Mouse (Mus musculus) neural tube, embryonic 14.5 days (tissue): ENCODE data around the gene Rasal2. TPM values are rescaled to one million over a fixed set of nuclear protein-coding genes. Genes with fewer than 3 reads are reported as not detected.

ENCODE experiments used
- ATAC-seq: fragments of 200-750 bp; cut with Nextera tagmentation; 2 replicates; pipeline ENCODE4 v1.8.0; 2017; ENCODE audit warnings: low read depth, mild to moderate bottlenecking, moderate TSS enrichment, moderate library complexity
- H3K27ac ChIP-seq: fragments of 300-500 bp; sonication (generic); 2 replicates; pipeline ENCODE4 v1.5.1; 2014; ENCODE audit warnings: low read depth, mild to moderate bottlenecking, control low read depth, low read length, moderate library complexity, mixed read lengths
- H3K27me3 ChIP-seq: fragments of 300-500 bp; sonication (generic); 2 replicates; pipeline ENCODE4 v1.6.1; 2014; ENCODE audit warnings: low read length; ENCODE audit not compliant: control insufficient read depth, insufficient read depth
- H3K36me3 ChIP-seq: fragments of 300-500 bp; sonication (generic); 2 replicates; pipeline ENCODE4 v1.6.1; 2014; ENCODE audit warnings: low read length, mixed read lengths; ENCODE audit not compliant: control insufficient read depth, insufficient read depth
- H3K4me1 ChIP-seq: fragments of 300-500 bp; sonication (generic); 2 replicates; pipeline ENCODE4 v1.6.1; 2014; ENCODE audit warnings: low read length; ENCODE audit not compliant: control insufficient read depth, insufficient read depth
- H3K4me2 ChIP-seq: fragments of 300-500 bp; sonication (generic); 2 replicates; pipeline ENCODE4 v1.6.1; 2014; ENCODE audit warnings: mild to moderate bottlenecking, low read depth, low read length, control low read depth
- H3K4me3 ChIP-seq: fragments of 300-500 bp; sonication (generic); 2 replicates; pipeline ENCODE4 v1.5.1; 2014; ENCODE audit warnings: low read depth, low read length, control low read depth, mixed read lengths
- H3K9ac ChIP-seq: fragments of 300-500 bp; sonication (generic); replicated peaks from 2 replicates; pipeline ENCODE4 v1.6.1; 2014; ENCODE audit warnings: low read depth, mild to moderate bottlenecking, control low read depth, low read length, mixed read lengths
- H3K9me3 ChIP-seq: fragments of 300-500 bp; sonication (generic); 2 replicates; pipeline ENCODE4 v1.6.1; 2016; ENCODE audit warnings: low read length; ENCODE audit not compliant: control insufficient read depth
- WGBS: fragments of 180-500 bp; shearing (Covaris S2); extraction: QIAGEN DNeasy Blood & Tissue Kit; methylation state at CpG from one replicate; pipeline ENCODE4 v1.1.7; 2014; 5-methylcytosine and 5-hydroxymethylcytosine counted together
- polyA plus RNA-seq: library from polyadenylated mRNA; unstranded; fragments of >200 nt; fragmentation: Nextera tagmentation; extraction: Ambion mirVana; gene quantifications from 2 replicates; pipeline ENCODE4 v1.2.1, GENCODE M21; 2014

Rasal2 gene
- polyA plus RNA-seq, 1 experiment from 2014 or later, result 46.4 TPM

- H3K27me3 ChIP-seq, result no peaks in the 10 kb centered on the region
- no peak overlapping the region for H3K9ac ChIP-seq
- H3K27ac ChIP-seq, result no peak overlapping the region
- 54% methylated on average over 2 of the region's 2 CpGs for WGBS
- no peaks in the 10 kb centered on the region for H3K9me3 ChIP-seq
- H3K4me2 ChIP-seq, result no peak overlapping the region
- no peak for ATAC-seq
- peaks cover 8% of the 10 kb centered on the region; the same call in 1 of the 2 replicates for H3K4me1 ChIP-seq
- no peak overlapping the region for H3K4me3 ChIP-seq
- H3K36me3 ChIP-seq, result no peaks in the 10 kb centered on the region
Measured at GRCm38 (mm10) chr1:157230386-157230785, 182.0 kb downstream of the Rasal2 start.

DNA sequence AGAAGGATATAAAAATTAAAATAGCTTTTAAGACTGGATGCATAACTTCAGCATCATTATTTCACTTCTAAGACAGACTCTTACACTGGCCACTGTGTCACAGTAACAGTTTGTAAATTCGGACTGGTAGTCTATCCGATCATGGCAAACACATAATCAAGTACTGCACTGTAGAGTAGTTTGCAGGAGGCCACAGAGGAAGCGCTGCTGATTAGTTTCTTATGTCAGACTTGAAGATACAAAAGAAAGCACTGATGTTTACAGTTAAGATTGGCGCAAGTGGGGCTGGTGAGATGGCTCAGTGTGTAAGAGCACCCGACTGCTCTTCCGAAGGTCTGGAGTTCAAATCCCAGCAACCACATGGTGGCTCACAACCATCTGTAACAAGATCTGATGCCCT lies 187.4 kb downstream of the Rasal2 start:
- H3K4me3 ChIP-seq, result no peak overlapping the region
- 96% methylated on average over 6 of the region's 6 CpGs for WGBS
- H3K27me3 ChIP-seq, result no peaks in the 10 kb centered on the region
- H3K36me3 ChIP-seq, result no peaks in the 10 kb centered on the region
- H3K4me1 ChIP-seq, result no peaks in the 10 kb centered on the region
- no peaks in the 10 kb centered on the region for H3K9me3 ChIP-seq
- no peak overlapping the region for H3K9ac ChIP-seq
- ATAC-seq, result no peak
- no peak overlapping the region for H3K4me2 ChIP-seq
- H3K27ac ChIP-seq, result no peak overlapping the region

GRCm38 (mm10) chr1:157220910-157221309 lies 191.5 kb downstream of the Rasal2 start:
- H3K36me3 ChIP-seq, result no peaks in the 10 kb centered on the region
- 92% methylated on average over 3 of the region's 3 CpGs for WGBS
- no peaks in the 10 kb centered on the region for H3K4me1 ChIP-seq
- no peaks in the 10 kb centered on the region for H3K27me3 ChIP-seq
- H3K27ac ChIP-seq, result no peak overlapping the region
- no peak overlapping the region for H3K4me2 ChIP-seq
- ATAC-seq, result no peak
- no peaks in the 10 kb centered on the region for H3K9me3 ChIP-seq
- no peak overlapping the region for H3K4me3 ChIP-seq
- no peak overlapping the region for H3K9ac ChIP-seq

GRCm38 (mm10) chr1:157220466-157220865 lies 191.9 kb downstream of the Rasal2 start:
- no peak overlapping the region for H3K27ac ChIP-seq
- H3K4me2 ChIP-seq, result no peak overlapping the region
- 92% methylated on average over 1 of the region's 1 CpGs for WGBS
- no peaks in the 10 kb centered on the region for H3K36me3 ChIP-seq
- H3K4me3 ChIP-seq, result no peak overlapping the region
- no peaks in the 10 kb centered on the region for H3K9me3 ChIP-seq
- H3K27me3 ChIP-seq, result no peaks in the 10 kb centered on the region
- H3K4me1 ChIP-seq, result no peaks in the 10 kb centered on the region
- no peak overlapping the region for H3K9ac ChIP-seq
- ATAC-seq, result no peak

DNA sequence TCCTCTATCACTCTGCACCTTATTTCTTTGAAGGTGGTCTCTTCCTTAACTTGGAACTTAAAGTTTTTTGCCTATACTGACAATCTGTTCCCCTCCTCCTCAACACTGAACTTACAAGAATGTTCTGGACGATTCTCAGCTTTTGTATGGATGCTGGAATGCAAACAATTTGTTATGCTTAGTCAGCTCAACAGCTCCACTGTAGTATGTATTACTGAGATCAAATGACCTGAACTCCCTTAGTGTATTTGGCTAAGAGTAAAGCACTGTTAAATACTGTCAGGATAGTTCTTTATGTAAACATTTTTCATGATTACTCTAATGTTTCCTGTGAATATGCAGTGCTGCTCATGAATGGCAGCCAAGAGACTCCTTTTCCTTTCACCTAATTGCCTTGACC lies 203.6 kb downstream of the Rasal2 start:
- 23% methylated on average over 1 of the region's 1 CpGs for WGBS
- no peak for ATAC-seq

DNA sequence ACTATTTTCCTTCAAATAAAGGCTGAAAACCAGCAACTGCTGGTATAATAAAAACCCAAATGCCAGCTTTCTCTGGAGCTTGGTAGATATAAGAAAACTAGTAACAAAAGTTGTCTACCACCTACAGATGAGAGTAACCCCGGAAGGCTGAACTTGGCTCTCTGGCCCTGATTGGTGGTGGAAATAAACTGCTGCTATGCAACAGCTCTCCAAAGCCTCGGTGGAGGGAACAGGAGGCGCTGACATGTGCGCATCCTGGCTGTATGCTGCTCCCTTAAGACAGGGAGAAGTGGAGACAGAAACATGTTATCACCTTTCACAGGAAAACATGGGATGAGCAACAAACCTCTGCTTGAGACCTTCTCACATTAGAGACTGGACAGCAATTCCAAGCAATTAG lies 206.7 kb downstream of the Rasal2 start:
- no peak overlapping the region for H3K4me3 ChIP-seq
- H3K9ac ChIP-seq, result no peak overlapping the region
- H3K9me3 ChIP-seq, result no peaks in the 10 kb centered on the region
- no peaks in the 10 kb centered on the region for H3K4me1 ChIP-seq
- no peaks in the 10 kb centered on the region for H3K36me3 ChIP-seq
- no peak overlapping the region for H3K4me2 ChIP-seq
- 72% methylated on average over 4 of the region's 4 CpGs for WGBS
- ATAC-seq, result no peak
- no peak overlapping the region for H3K27ac ChIP-seq
- H3K27me3 ChIP-seq, result no peaks in the 10 kb centered on the region

More for the DNA sequence above, 203.6 kb downstream of the Rasal2 start:
- H3K27ac ChIP-seq, result no peak overlapping the region
- H3K9me3 ChIP-seq, result no peaks in the 10 kb centered on the region
- H3K4me1 ChIP-seq, result no peaks in the 10 kb centered on the region
- no peaks in the 10 kb centered on the region for H3K27me3 ChIP-seq
- no peak overlapping the region for H3K4me3 ChIP-seq
- H3K4me2 ChIP-seq, result no peak overlapping the region
- H3K36me3 ChIP-seq, result no peaks in the 10 kb centered on the region
- H3K9ac ChIP-seq, result no peak overlapping the region

DNA sequence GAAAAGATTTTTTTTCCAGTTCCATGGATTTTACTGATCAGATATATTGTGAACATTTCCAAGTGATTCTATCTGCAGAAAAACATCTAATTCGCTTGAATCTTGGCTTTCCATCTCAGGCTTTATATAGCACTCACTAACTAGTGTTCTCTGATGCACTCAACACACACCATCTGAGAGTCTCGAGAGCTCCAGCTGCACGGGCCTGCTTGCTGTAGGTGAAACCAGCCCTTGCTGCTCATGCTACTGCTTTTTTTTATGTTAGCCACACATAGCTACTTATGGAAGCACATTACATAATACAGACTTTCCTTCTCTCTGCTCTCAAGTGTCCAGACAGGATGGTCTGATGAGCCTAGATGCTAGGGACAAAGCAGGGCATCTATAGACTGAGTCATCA lies 229.4 kb downstream of the Rasal2 start:
- no peak overlapping the region for H3K4me3 ChIP-seq
- WGBS, result 64% methylated on average over 3 of the region's 3 CpGs
- 0 out of 2 replicates have a peak, but pooled peaks cover 4% of the 10 kb centered on the region for H3K4me1 ChIP-seq
- ATAC-seq, result no peak
- H3K27me3 ChIP-seq, result no peaks in the 10 kb centered on the region
- H3K9ac ChIP-seq, result no peak overlapping the region
- no peaks in the 10 kb centered on the region for H3K9me3 ChIP-seq
- no peaks in the 10 kb centered on the region for H3K36me3 ChIP-seq
- no peak overlapping the region for H3K4me2 ChIP-seq
- H3K27ac ChIP-seq, result no peak overlapping the region

DNA sequence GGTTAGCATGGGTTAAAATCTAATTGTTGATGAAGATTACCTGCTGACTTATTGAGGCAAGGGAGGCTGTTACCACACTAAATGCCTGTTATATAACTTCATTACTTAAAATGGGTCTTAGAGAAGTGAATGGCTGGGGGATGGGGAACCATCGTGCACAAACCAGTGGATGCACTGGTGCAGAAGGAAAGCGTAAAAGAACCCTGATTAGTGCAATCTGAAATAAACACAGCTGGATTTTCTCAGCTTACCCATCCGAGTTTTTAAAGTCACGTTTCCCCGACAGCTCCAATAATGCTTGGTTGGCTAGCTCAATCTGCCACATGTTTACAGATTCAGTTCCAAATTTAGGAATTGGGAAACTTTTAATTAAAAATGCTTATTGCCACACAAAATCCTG lies 230.0 kb downstream of the Rasal2 start:
- no peak overlapping the region for H3K27ac ChIP-seq
- H3K4me3 ChIP-seq, result no peak overlapping the region
- 32% methylated on average over 5 of the region's 5 CpGs for WGBS
- no peaks in the 10 kb centered on the region for H3K9me3 ChIP-seq
- no peak for ATAC-seq
- H3K27me3 ChIP-seq, result no peaks in the 10 kb centered on the region
- 0 out of 2 replicates have a peak, but pooled peaks cover 4% of the 10 kb centered on the region for H3K4me1 ChIP-seq
- no peak overlapping the region for H3K4me2 ChIP-seq
- H3K9ac ChIP-seq, result no peak overlapping the region
- no peaks in the 10 kb centered on the region for H3K36me3 ChIP-seq

DNA sequence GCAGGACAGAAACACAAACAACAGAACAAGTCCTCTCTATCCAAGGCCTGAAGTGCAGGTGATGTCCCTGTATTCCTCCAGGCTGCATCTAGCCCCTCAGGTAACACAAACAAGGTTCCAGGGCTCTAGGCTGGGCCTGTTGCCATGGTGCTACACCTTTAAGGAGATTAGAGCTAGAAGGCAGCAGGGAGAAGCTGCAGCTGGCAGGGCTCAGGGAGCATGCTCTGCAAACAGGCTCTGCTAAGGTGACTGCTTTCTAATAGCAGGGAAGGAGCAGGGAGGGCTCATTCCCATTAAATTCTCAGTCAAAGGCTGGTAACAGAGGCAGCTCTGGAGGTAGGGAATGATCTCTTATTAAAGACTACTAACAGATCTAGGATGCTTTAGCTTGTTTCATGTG lies 231.3 kb downstream of the Rasal2 start:
- H3K4me2 ChIP-seq, result no peak overlapping the region
- no peak overlapping the region for H3K9ac ChIP-seq
- 0 out of 2 replicates have a peak, but pooled peaks cover 4% of the 10 kb centered on the region for H3K4me1 ChIP-seq
- H3K4me3 ChIP-seq, result no peak overlapping the region
- H3K36me3 ChIP-seq, result no peaks in the 10 kb centered on the region
- H3K27ac ChIP-seq, result peak overlapping the region; percentile 29; the same call in 1 of the 2 replicates
- H3K27me3 ChIP-seq, result no peaks in the 10 kb centered on the region
- peak; percentile 31; the same call in 1 of the 2 replicates for ATAC-seq
- H3K9me3 ChIP-seq, result no peaks in the 10 kb centered on the region
